Comparison of ENCODE assay signal across 32 mouse cellular contexts in genomic region chr13:22189313-22189712, GRCm38 (mm10). TPM values are rescaled to one million over a fixed set of nuclear protein-coding genes. Genes with fewer than 3 reads are reported as not detected.
DNase-seq lines count a peak whose midpoint lies in the region; ATAC-seq and TF ChIP-seq lines count a peak whose summit lies in the region.
"Had no signal": no experiment of that assay in that cellular context is flagged by ENCODE, and none has a peak within 500 bp of the region (broad histone marks: within the 10 kb centered on the region; RNA-seq: fewer than 3 reads in every experiment).

No protein-coding gene starts in this region.

- no peaks in the 10 kb centered on the region for H3K36me3 ChIP-seq in liver, adult 2 months (ENCODE audit: control insufficient read depth, insufficient read depth, low read length)
- H3K36me3 ChIP-seq in liver, embryonic 12.5 days = no peaks in the 10 kb centered on the region
- H3K36me3 ChIP-seq in lung, embryonic 14.5 days (ENCODE audit: insufficient read depth) = no peaks in the 10 kb centered on the region
- no peaks in the 10 kb centered on the region for H3K36me3 ChIP-seq in intestine, embryonic 16.5 days (ENCODE audit: control insufficient read depth, insufficient read depth, low read length)
- H3K36me3 ChIP-seq: forebrain, embryonic 10.5 days; G1E; hindbrain, embryonic 12.5 days; hindbrain, embryonic 15.5 days had no signal

- TF ChIP-seq POLR2A in liver, adult 2 months (IDR thresholded peaks at IDR 0.05; ENCODE audit: extremely low read depth, insufficient read depth, low read length) = no peak

- H3K4me1 ChIP-seq in liver, adult 2 months (ENCODE audit: control insufficient read depth, insufficient read depth, low read length) = peaks cover 4% of the 10 kb centered on the region; the same call in 1 of the 2 replicates
- no peaks in the 10 kb centered on the region for H3K4me1 ChIP-seq in liver, embryonic 12.5 days
- no peaks in the 10 kb centered on the region for H3K4me1 ChIP-seq in lung, embryonic 14.5 days (ENCODE audit: insufficient read depth)
- H3K4me1 ChIP-seq in intestine, embryonic 16.5 days (ENCODE audit: control insufficient read depth, insufficient read depth, low read length) = no peaks in the 10 kb centered on the region
- H3K4me1 ChIP-seq: forebrain, embryonic 10.5 days; forebrain, embryonic 13.5 days; hindbrain, embryonic 12.5 days; hindbrain, embryonic 15.5 days had no signal

- no peaks in the 10 kb centered on the region for H3K9me3 ChIP-seq in liver, embryonic 12.5 days (replicated peaks)
- H3K9me3 ChIP-seq in lung, embryonic 14.5 days (ENCODE audit: low read depth, low read length) = no peaks in the 10 kb centered on the region
- H3K9me3 ChIP-seq in intestine, embryonic 16.5 days (ENCODE audit: control insufficient read depth, low read length) = no peaks in the 10 kb centered on the region
- H3K9me3 ChIP-seq: forebrain, embryonic 10.5 days; forebrain, embryonic 13.5 days; G1E; hindbrain, embryonic 12.5 days; hindbrain, embryonic 15.5 days had no signal

- no peak overlapping the region for H3K4me3 ChIP-seq in liver, adult 2 months (ENCODE audit: insufficient read depth, low read depth, low read length)
- H3K4me3 ChIP-seq in liver, embryonic 12.5 days = no peak overlapping the region
- H3K4me3 ChIP-seq in lung, embryonic 14.5 days (ENCODE audit: low read depth, low read length) = no peak overlapping the region
- no peak overlapping the region for H3K4me3 ChIP-seq in intestine, embryonic 16.5 days (ENCODE audit: low read length)
- H3K4me3 ChIP-seq: forebrain, embryonic 10.5 days; forebrain, embryonic 13.5 days; hindbrain, embryonic 12.5 days; hindbrain, embryonic 15.5 days had no signal

- TF ChIP-seq CTCF in liver, adult 2 months (IDR thresholded peaks at IDR 0.05; ENCODE audit: low read depth, low read length) = no peak
- TF ChIP-seq CTCF in lung, embryonic 14.5 days (IDR thresholded peaks at IDR 0.05; ENCODE audit: low read depth) = no peak

- no peak for ATAC-seq in liver, embryonic 12.5 days
- no peak for ATAC-seq in lung, embryonic 14.5 days (ENCODE audit: insufficient read depth)
- peak; percentile 87 for ATAC-seq in intestine, embryonic 16.5 days
- ATAC-seq: forebrain, embryonic 13.5 days; forebrain, embryonic 16.5 days had no signal

- no peaks in the 10 kb centered on the region for H3K79me2 ChIP-seq in liver, adult 2 months (ENCODE audit: control insufficient read depth, insufficient read depth, low read length)

- H3K9ac ChIP-seq in liver, adult 2 months (ENCODE audit: low read depth, low read length) = no peak overlapping the region
- H3K9ac ChIP-seq in liver, embryonic 12.5 days = no peak overlapping the region
- no peak overlapping the region for H3K9ac ChIP-seq in lung, embryonic 14.5 days
- no peak overlapping the region for H3K9ac ChIP-seq in intestine, embryonic 16.5 days (ENCODE audit: low read depth, low read length)
- H3K9ac ChIP-seq: forebrain, embryonic 13.5 days; hindbrain, embryonic 12.5 days; hindbrain, embryonic 15.5 days had no signal

- 22% methylated on average over 2 of the region's 2 CpGs for WGBS in liver, adult 2 months
- 77% methylated on average over 2 of the region's 2 CpGs for WGBS in liver, embryonic 12.5 days (ENCODE audit: insufficient replicate concordance)
- 27% methylated on average over 2 of the region's 2 CpGs for WGBS in lung, embryonic 14.5 days
- WGBS in intestine, embryonic 16.5 days = 33% methylated on average over 2 of the region's 2 CpGs

- DNase-seq in liver, adult 2 months (ENCODE audit: extremely low read depth, low read depth, low spot score) = peak; percentile 63
- DNase-seq in lung, embryonic 14.5 days = peak; percentile 15
- no peak for DNase-seq in lung, postnatal 4 days
- peak; percentile 12 for DNase-seq in yolk sac, embryonic 10.5 days (ENCODE audit: low spot score)
- no peak for DNase-seq in gastrocnemius, postnatal 10 days
- DNase-seq: adrenal gland, adult 8-10 months; adrenal gland, postnatal 25 days; B cell, adult 2 months; cerebellum, adult 11-12 months; cerebellum, adult 8-10 months; cerebellum, postnatal 14 days; gastrocnemius, postnatal 14 days had no signal

- H3K27ac ChIP-seq in liver, adult 2 months (replicated peaks; ENCODE audit: insufficient read depth, low read depth, low read length) = no peak overlapping the region
- no peak overlapping the region for H3K27ac ChIP-seq in liver, embryonic 12.5 days
- no peak overlapping the region for H3K27ac ChIP-seq in lung, embryonic 14.5 days (ENCODE audit: low read depth)
- no peak overlapping the region for H3K27ac ChIP-seq in intestine, embryonic 16.5 days (ENCODE audit: low read length)
- H3K27ac ChIP-seq: forebrain, embryonic 10.5 days; forebrain, embryonic 13.5 days; hindbrain, embryonic 12.5 days; hindbrain, embryonic 15.5 days had no signal

- no peak overlapping the region for H3K4me2 ChIP-seq in liver, embryonic 12.5 days
- H3K4me2 ChIP-seq in lung, embryonic 14.5 days = no peak overlapping the region
- H3K4me2 ChIP-seq in intestine, embryonic 16.5 days (ENCODE audit: low read depth, low read length) = no peak overlapping the region
- H3K4me2 ChIP-seq: forebrain, embryonic 13.5 days; heart, embryonic 11.5 days; hindbrain, embryonic 12.5 days; hindbrain, embryonic 15.5 days had no signal

- no peaks in the 10 kb centered on the region for H3K27me3 ChIP-seq in liver, adult 2 months (ENCODE audit: control insufficient read depth, insufficient read depth, low read length)
- H3K27me3 ChIP-seq in liver, embryonic 12.5 days (replicated peaks) = no peaks in the 10 kb centered on the region
- H3K27me3 ChIP-seq in lung, embryonic 14.5 days (ENCODE audit: insufficient read depth, low read length) = no peaks in the 10 kb centered on the region
- no peaks in the 10 kb centered on the region for H3K27me3 ChIP-seq in intestine, embryonic 16.5 days (replicated peaks; ENCODE audit: control insufficient read depth, insufficient read depth, low read length)
- H3K27me3 ChIP-seq: CH12.LX; forebrain, embryonic 13.5 days; hindbrain, embryonic 12.5 days; hindbrain, embryonic 15.5 days had no signal

RNA-seq across cellular contexts. Expression of gene Vmn1r192, which starts 1.6 kb away (rescaled TPM):
- total RNA-seq in liver, adult 2 months (2014; rRNA removed) = not detected in 2 replicates
- polyA plus RNA-seq in liver, adult 2 months (2012; rRNA removed) = not detected in 2 replicates
- polyA plus RNA-seq in liver, embryonic 12.5 days (2016; fragmentation: Nextera tagmentation; extraction: Ambion mirVana) = not detected in 2 replicates
- not detected in 2 replicates for polyA plus RNA-seq in lung, embryonic 14.5 days (2014; fragmentation: Nextera tagmentation; extraction: Ambion mirVana)
- not detected in 2 replicates for polyA plus RNA-seq in intestine, embryonic 16.5 days (2015; fragmentation: Nextera tagmentation; extraction: Ambion mirVana)
- total RNA-seq in gastrocnemius, postnatal 10 days (2021) = not detected
- total RNA-seq: adrenal gland, adult 8-10 months; adrenal gland, postnatal 25 days; CH12.LX; gastrocnemius, adult 18-20 months; gastrocnemius, postnatal 14 days; heart, adult 8-10 months; heart, postnatal 25 days; hematopoietic stem cell, adult 5-6 weeks had no signal
- polyA plus RNA-seq: brain, embryonic 14.5 days; embryonic facial prominence, embryonic 11.5 days; embryonic facial prominence, embryonic 14.5 days; forebrain, embryonic 10.5 days; forebrain, embryonic 13.5 days; forebrain, embryonic 16.5 days; G1E; gonadal fat pad, adult 2 months; heart, embryonic 11.5 days; heart, embryonic 14.5 days; heart, postnatal 0 days; hindbrain, embryonic 12.5 days; hindbrain, embryonic 15.5 days had no signal

RNA-seq across cellular contexts. Expression of gene Vmn1r191, which starts 5.5 kb away (rescaled TPM):
- not detected in 2 replicates for total RNA-seq in liver, adult 2 months (2014; rRNA removed)
- not detected in 2 replicates for polyA plus RNA-seq in liver, adult 2 months (2012; rRNA removed)
- not detected in 2 replicates for polyA plus RNA-seq in liver, embryonic 12.5 days (2016; fragmentation: Nextera tagmentation; extraction: Ambion mirVana)
- not detected in 2 replicates for polyA plus RNA-seq in lung, embryonic 14.5 days (2014; fragmentation: Nextera tagmentation; extraction: Ambion mirVana)
- polyA plus RNA-seq in intestine, embryonic 16.5 days (2015; fragmentation: Nextera tagmentation; extraction: Ambion mirVana) = not detected in 2 replicates
- not detected for total RNA-seq in gastrocnemius, postnatal 10 days (2021)
- total RNA-seq: adrenal gland, adult 8-10 months; adrenal gland, postnatal 25 days; CH12.LX; gastrocnemius, adult 18-20 months; gastrocnemius, postnatal 14 days; heart, adult 8-10 months; heart, postnatal 25 days; hematopoietic stem cell, adult 5-6 weeks had no signal
- polyA plus RNA-seq: brain, embryonic 14.5 days; embryonic facial prominence, embryonic 11.5 days; embryonic facial prominence, embryonic 14.5 days; forebrain, embryonic 10.5 days; forebrain, embryonic 13.5 days; forebrain, embryonic 16.5 days; G1E; gonadal fat pad, adult 2 months; heart, embryonic 11.5 days; heart, embryonic 14.5 days; heart, postnatal 0 days; hindbrain, embryonic 12.5 days; hindbrain, embryonic 15.5 days had no signal

RNA-seq across cellular contexts. Expression of gene Vmn1r193, which starts 33.6 kb away (rescaled TPM):
- not detected in 2 replicates for total RNA-seq in liver, adult 2 months (2014; rRNA removed)
- polyA plus RNA-seq in liver, adult 2 months (2012; rRNA removed) = not detected in 2 replicates
- not detected in 2 replicates for polyA plus RNA-seq in liver, embryonic 12.5 days (2016; fragmentation: Nextera tagmentation; extraction: Ambion mirVana)
- polyA plus RNA-seq in lung, embryonic 14.5 days (2014; fragmentation: Nextera tagmentation; extraction: Ambion mirVana) = not detected in 2 replicates
- not detected in 2 replicates for polyA plus RNA-seq in intestine, embryonic 16.5 days (2015; fragmentation: Nextera tagmentation; extraction: Ambion mirVana)
- total RNA-seq in gastrocnemius, postnatal 10 days (2021) = not detected
- total RNA-seq: adrenal gland, adult 8-10 months; adrenal gland, postnatal 25 days; CH12.LX; gastrocnemius, adult 18-20 months; gastrocnemius, postnatal 14 days; heart, adult 8-10 months; heart, postnatal 25 days; hematopoietic stem cell, adult 5-6 weeks had no signal
- polyA plus RNA-seq: brain, embryonic 14.5 days; embryonic facial prominence, embryonic 11.5 days; embryonic facial prominence, embryonic 14.5 days; forebrain, embryonic 10.5 days; forebrain, embryonic 13.5 days; forebrain, embryonic 16.5 days; G1E; gonadal fat pad, adult 2 months; heart, embryonic 11.5 days; heart, embryonic 14.5 days; heart, postnatal 0 days; hindbrain, embryonic 12.5 days; hindbrain, embryonic 15.5 days had no signal

RNA-seq across cellular contexts. Expression of gene Vmn1r194, which starts 54.7 kb away (rescaled TPM):
- not detected in 2 replicates for total RNA-seq in liver, adult 2 months (2014; rRNA removed)
- not detected in 2 replicates for polyA plus RNA-seq in liver, adult 2 months (2012; rRNA removed)
- polyA plus RNA-seq in liver, embryonic 12.5 days (2016; fragmentation: Nextera tagmentation; extraction: Ambion mirVana) = not detected in 2 replicates
- polyA plus RNA-seq in lung, embryonic 14.5 days (2014; fragmentation: Nextera tagmentation; extraction: Ambion mirVana) = not detected in 2 replicates
- polyA plus RNA-seq in intestine, embryonic 16.5 days (2015; fragmentation: Nextera tagmentation; extraction: Ambion mirVana) = not detected in 2 replicates
- not detected for total RNA-seq in gastrocnemius, postnatal 10 days (2021)
- total RNA-seq: adrenal gland, adult 8-10 months; adrenal gland, postnatal 25 days; CH12.LX; G1E; gastrocnemius, adult 18-20 months; gastrocnemius, postnatal 14 days; heart, adult 8-10 months; heart, postnatal 25 days; hematopoietic stem cell, adult 5-6 weeks had no signal
- polyA plus RNA-seq: brain, embryonic 14.5 days; embryonic facial prominence, embryonic 11.5 days; embryonic facial prominence, embryonic 14.5 days; forebrain, embryonic 10.5 days; forebrain, embryonic 13.5 days; forebrain, embryonic 16.5 days; G1E; gonadal fat pad, adult 2 months; heart, embryonic 11.5 days; heart, embryonic 14.5 days; heart, postnatal 0 days; hindbrain, embryonic 12.5 days; hindbrain, embryonic 15.5 days had no signal

Comparison
In these comparisons a context has a peak if more than half of its experiments do, and no peak if none do; other contexts are left out.
1. DNase-seq: peak in liver, adult 2 months (single experiment), lung, embryonic 14.5 days (single experiment) and yolk sac, embryonic 10.5 days (single experiment); none in lung, postnatal 4 days (0 of 2) and gastrocnemius, postnatal 10 days (single experiment).